Mouse (Mus musculus) small intestine, adult 2 months (tissue): ENCODE results near the gene Mmp2.

ENCODE experiments used
- CTCF ChIP-seq: fragments of 200-500 bp; IDR thresholded peaks from 2 replicates; pipeline ENCODE4 v1.5.1; 2012; ENCODE audit warnings: low read depth, mild to moderate bottlenecking, control low read depth, inconsistent platforms, low read length, moderate library complexity, mixed read lengths; ENCODE audit not compliant: insufficient replicate concordance, insufficient read length; ENCODE audit errors: extremely low read depth
- POLR2A ChIP-seq: fragments of 200-500 bp; IDR thresholded peaks from 2 replicates; pipeline ENCODE4 v1.6.1; 2012; ENCODE audit warnings: low read depth, mild to moderate bottlenecking, control low read depth, inconsistent platforms, low read length, moderate library complexity

GRCm38 (mm10) chr8:92895053-92895452 lies 68.0 kb downstream of the Mmp2 start:
- no peak for TF ChIP-seq CTCF
- no peak for TF ChIP-seq POLR2A
